Mouse (Mus musculus) kidney, adult 8-10 months (tissue): ENCODE measurements around the gene Chst15.
A peak's percentile ranks its signal among the peaks of the same experiment; 100 is the strongest.

Source experiments
- DNase-seq, 2 experiments: peaks; one replicate each; pipeline ENCODE4 v3.0.0; 2022

The Chst15 gene

GRCm38 (mm10) chr7:132317036-132317541 lies at the start of gene Chst15:
TSS of gene Chst15 (minus strand) at chr7:132317228.
- peak; percentile 69 to 72 for DNase-seq

GRCm38 (mm10) chr7:132365703-132366384 lies 48.8 kb upstream of the Chst15 start:
- no peak for DNase-seq

- DNase-seq, result no peak
These were observed 48.1 kb upstream of the Chst15 start for GRCm38 (mm10) chr7:132365111-132365510.

- no peak for DNase-seq
These were observed 47.5 kb upstream of the Chst15 start for GRCm38 (mm10) chr7:132364506-132364905.

GRCm38 (mm10) chr7:132360336-132360735 lies 43.3 kb upstream of the Chst15 start:
- no peak for DNase-seq

- DNase-seq, result peak; percentile 64 to 70
These were observed 41.7 kb upstream of the Chst15 start for GRCm38 (mm10) chr7:132358709-132359108.

- peak in 1 of 2 experiments; percentile 28 for DNase-seq
These were observed 41.2 kb upstream of the Chst15 start for GRCm38 (mm10) chr7:132358250-132358649.

- DNase-seq, result no peak
These were observed 40.8 kb upstream of the Chst15 start for GRCm38 (mm10) chr7:132357841-132358237.

- DNase-seq, result no peak
These were observed 40.1 kb upstream of the Chst15 start for GRCm38 (mm10) chr7:132356881-132357840.

GRCm38 (mm10) chr7:132356185-132356584 lies 39.2 kb upstream of the Chst15 start:
- DNase-seq, result no peak

GRCm38 (mm10) chr7:132355767-132356166 lies 38.7 kb upstream of the Chst15 start:
- no peak for DNase-seq

GRCm38 (mm10) chr7:132349075-132349572 lies 32.1 kb upstream of the Chst15 start:
- no peak for DNase-seq

- peak; percentile 51 to 52 for DNase-seq
These were observed 30.4 kb upstream of the Chst15 start for GRCm38 (mm10) chr7:132347273-132348045.

- no peak for DNase-seq
These were observed 28.6 kb upstream of the Chst15 start for GRCm38 (mm10) chr7:132345526-132346070.

- no peak for DNase-seq
These were observed 27.6 kb upstream of the Chst15 start for GRCm38 (mm10) chr7:132344606-132345005.

GRCm38 (mm10) chr7:132343900-132344299 lies 26.9 kb upstream of the Chst15 start:
- DNase-seq, result no peak

- DNase-seq, result no peak
These were observed 26.1 kb upstream of the Chst15 start for GRCm38 (mm10) chr7:132343146-132343545.

GRCm38 (mm10) chr7:132339041-132339839 lies 22.2 kb upstream of the Chst15 start:
- no peak for DNase-seq

- peak in 1 of 2 experiments; percentile 36 for DNase-seq
These were observed 21.3 kb upstream of the Chst15 start for GRCm38 (mm10) chr7:132338350-132338749.

GRCm38 (mm10) chr7:132337268-132337917 lies 20.4 kb upstream of the Chst15 start:
- no peak for DNase-seq

- DNase-seq, result no peak
These were observed 19.8 kb upstream of the Chst15 start for GRCm38 (mm10) chr7:132336781-132337180.
